Mouse (Mus musculus) liver, adult 10 weeks (tissue): ENCODE measurements around the gene Mau2. TPM values are rescaled to one million over a fixed set of nuclear protein-coding genes. Genes with fewer than 3 reads are reported as not detected.

Source experiments
- polyA plus RNA-seq: library from polyadenylated mRNA; stranded (reverse); fragments of 350-450 nt; fragmentation: Illumina TruSeq; extraction: RNeasy Lipid Tissue Mini Kit (QIAGEN cat#74804); gene quantifications from one replicate; pipeline ENCODE4 v1.2.3, GENCODE M21; 2014; ENCODE audit warnings: low read depth, low replicate concordance

Mau2 gene
- polyA plus RNA-seq = 4.5 TPM

DNA sequence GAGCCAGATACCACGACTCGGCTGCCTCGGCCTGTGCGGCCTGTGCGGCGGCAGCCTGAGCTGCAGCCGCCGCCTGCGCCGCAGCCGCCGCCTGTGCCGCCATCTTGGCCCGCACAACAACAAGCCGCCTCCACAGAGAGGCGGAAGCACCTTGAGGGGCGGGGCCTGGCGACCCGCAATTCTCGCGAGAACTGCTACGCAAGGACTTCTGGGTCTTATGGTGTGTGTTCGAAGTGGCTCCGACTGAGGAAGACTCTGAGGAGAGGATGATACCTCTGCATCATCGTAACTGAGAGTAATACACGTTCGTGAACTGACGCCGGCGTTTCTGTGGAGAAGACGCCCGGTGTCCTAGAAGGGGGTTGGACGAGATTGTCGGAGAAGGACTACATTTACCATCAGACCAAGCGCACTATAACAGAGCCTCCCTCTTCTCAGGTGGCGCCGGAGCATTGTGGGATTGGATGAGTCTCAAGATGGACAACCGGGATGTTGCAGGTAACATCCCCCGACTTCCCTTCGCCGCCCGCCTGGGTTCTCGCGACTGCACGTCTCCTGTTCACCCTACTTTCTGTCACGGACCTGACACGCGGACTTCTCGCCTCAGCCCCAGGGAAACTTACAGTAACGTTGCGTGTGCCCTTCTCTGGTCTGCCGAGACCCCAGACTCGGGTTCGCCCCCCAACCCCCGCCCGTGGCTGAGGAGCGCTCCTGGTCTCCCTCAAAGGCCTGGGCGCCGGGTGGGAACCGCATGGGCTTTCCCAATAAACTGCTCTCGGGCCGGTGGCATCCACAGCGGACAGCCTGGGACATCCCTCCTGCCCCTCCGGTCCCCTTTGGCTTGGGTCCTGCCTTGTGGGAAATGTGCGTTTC lies at the start of gene Mau2, which contains the start of gene Sugp1:
TSS of gene Mau2 (minus strand) at position 152 of the 873 bp plus-strand sequence.
TSS of gene Sugp1 (plus strand) at position 231 of the 873 bp plus-strand sequence.

GRCm38 (mm10) chr8:70083285-70083684 lies 40.8 kb upstream of the Mau2 start, which contains the start of gene Hapln4:
Hapln4 (plus strand) TSS chr8:70083457.

GRCm38 (mm10) chr8:70072441-70073069 lies 30.0 kb upstream of the Mau2 start, which contains the start of gene Tm6sf2:
Tm6sf2 (plus strand) TSS chr8:70072924.

DNA sequence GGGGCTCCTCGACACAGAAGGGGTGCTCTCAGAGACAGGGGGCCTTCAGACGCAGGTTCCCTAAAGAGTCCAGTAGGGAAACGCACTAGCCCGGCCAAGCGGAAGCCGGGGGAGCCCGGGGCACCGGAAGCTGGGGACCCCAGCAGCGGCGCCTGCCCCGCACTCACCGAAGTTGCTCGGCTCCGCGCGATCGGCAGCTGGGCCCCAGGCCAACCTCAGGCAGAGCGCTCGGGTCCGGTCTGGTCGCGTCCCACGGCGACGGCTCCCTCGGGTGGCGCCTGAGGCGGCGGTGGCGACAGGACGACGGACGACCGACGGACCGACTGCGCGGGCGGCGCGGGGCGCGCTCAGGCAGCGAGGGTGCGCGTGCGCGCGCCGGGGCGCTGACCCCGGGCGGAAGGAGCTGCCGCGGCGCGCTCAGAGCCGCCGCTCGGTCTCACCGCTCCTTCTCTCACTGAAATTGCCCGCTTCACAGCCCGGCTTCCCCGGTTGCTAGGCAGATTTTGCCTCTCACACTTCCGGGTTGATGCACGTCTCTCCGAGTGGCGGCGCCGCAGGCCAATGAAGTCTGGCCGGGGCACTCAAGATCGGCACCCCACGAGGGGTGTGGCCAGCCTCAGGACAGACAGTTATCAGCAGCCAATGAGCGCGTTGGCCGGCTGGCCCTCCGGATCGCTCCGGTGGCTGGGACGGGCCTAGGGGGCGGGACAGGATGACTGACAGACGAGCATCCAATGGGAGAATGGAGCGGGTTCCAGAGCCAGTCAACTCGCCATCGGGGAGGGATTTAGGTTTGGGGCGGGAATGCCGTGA lies 46.6 kb downstream of the Mau2 start, which contains the start of gene Gatad2a:
TSS of gene Gatad2a (minus strand) at position 609 of the 813 bp plus-strand sequence.

Other genes starting within 250 kb of the Mau2 start
- gene Gmip, start 234.1 kb downstream of the Mau2 start, polyA plus RNA-seq = 1.6 TPM
- 0.21 TPM for gene Lpar2, start 220.3 kb downstream of the Mau2 start, polyA plus RNA-seq
- not detected for gene Pbx4, start 210.2 kb downstream of the Mau2 start, polyA plus RNA-seq
- gene Cilp2, start 155.0 kb downstream of the Mau2 start, polyA plus RNA-seq = not detected
- gene Tssk6, start 140.6 kb downstream of the Mau2 start, polyA plus RNA-seq = not detected
- 2.1 TPM for gene Ndufa13, start 140.2 kb downstream of the Mau2 start, polyA plus RNA-seq
- gene Yjefn3, start 140.0 kb downstream of the Mau2 start, polyA plus RNA-seq = not detected
- 3.9 TPM for gene Gatad2a, start 46.4 kb downstream of the Mau2 start, polyA plus RNA-seq
- gene Sugp1, start 79 bp upstream of the Mau2 start, polyA plus RNA-seq = 3.7 TPM
- 11.7 TPM for gene Tm6sf2, start 30.2 kb upstream of the Mau2 start, polyA plus RNA-seq
- gene Hapln4, start 40.7 kb upstream of the Mau2 start, polyA plus RNA-seq = 1.4 TPM
- not detected for gene Ncan, start 78.1 kb upstream of the Mau2 start, polyA plus RNA-seq
- gene Nr2c2ap, start 88.6 kb upstream of the Mau2 start, polyA plus RNA-seq = 2.1 TPM
- gene Rfxank, start 96.4 kb upstream of the Mau2 start, polyA plus RNA-seq = 1.4 TPM
- gene Borcs8, start 96.8 kb upstream of the Mau2 start, polyA plus RNA-seq = 5.6 TPM
- not detected for gene Mef2b, start 97.0 kb upstream of the Mau2 start, polyA plus RNA-seq
- gene Tmem161a, start 129.6 kb upstream of the Mau2 start, polyA plus RNA-seq = 3.0 TPM
- 12.2 TPM for gene Slc25a42, start 169.6 kb upstream of the Mau2 start, polyA plus RNA-seq
- 2.6 TPM for gene Sugp2, start 191.5 kb upstream of the Mau2 start, polyA plus RNA-seq
- gene Armc6, start 191.7 kb upstream of the Mau2 start, polyA plus RNA-seq = 0.87 TPM
- gene Homer3, start 240.1 kb upstream of the Mau2 start, polyA plus RNA-seq = not detected